Mouse (Mus musculus) gastrocnemius, postnatal 25 days (tissue): ENCODE results near the gene Gm8909. TPM values are rescaled to one million over a fixed set of nuclear protein-coding genes. Genes with fewer than 3 reads are reported as not detected.

Experiments used
- total RNA-seq, 2 experiments: library from RNA; stranded (reverse); gene quantifications; 1 replicate in 1 of 2; 2 replicates in 1 of 2; pipeline ENCODE4 v1.2.3; 2021

Gm8909 gene
- total RNA-seq, 2 experiments from 2014 or later = not detected

Other genes starting within 250 kb of the Gm8909 start
- 10 to 100 TPM; 64.6 to 68.1 TPM for gene Abcf1, start 198.8 kb downstream of the Gm8909 start, total RNA-seq
- gene Gnl1, start 188.7 kb downstream of the Gm8909 start, total RNA-seq = 10 to 100 TPM; 14.7 to 16.1 TPM
- gene Prr3, start 188.3 kb downstream of the Gm8909 start, total RNA-seq = 1 to 10 TPM; 2.6 to 3.9 TPM
- gene H2-T24, start 148.0 kb downstream of the Gm8909 start, total RNA-seq = 1 to 10 TPM; 1.6 to 1.7 TPM
- gene H2-T23, start 135.7 kb downstream of the Gm8909 start, total RNA-seq = 1 to 10 TPM; 6.2 to 8.7 TPM
- gene H2-T22, start 125.8 kb downstream of the Gm8909 start, total RNA-seq = 1 to 10 TPM; 5.8 to 7.2 TPM
- gene Gm6034, start 125.6 kb downstream of the Gm8909 start, total RNA-seq = not detected
- 1 to 10 TPM; 1.3 to 2.4 TPM for gene Gm11127, start 110.2 kb downstream of the Gm8909 start, total RNA-seq
- gene Gm19684, start 46.9 kb downstream of the Gm8909 start, total RNA-seq = not detected
- gene Gm7030, start 39.1 kb downstream of the Gm8909 start, total RNA-seq = not detected
- not detected for gene H2-T3, start 21.8 kb upstream of the Gm8909 start, total RNA-seq
- 10 to 100 TPM; 30.3 to 35.9 TPM for gene Rpp21, start 89.5 kb upstream of the Gm8909 start, total RNA-seq
- 1 to 10 TPM; 5.0 to 5.6 TPM for gene Trim39, start 103.7 kb upstream of the Gm8909 start, total RNA-seq
- gene H2-M10.2, start 118.0 kb upstream of the Gm8909 start, total RNA-seq = not detected
- not detected for gene H2-M10.1, start 157.6 kb upstream of the Gm8909 start, total RNA-seq
- not detected for gene H2-M10.3, start 199.9 kb upstream of the Gm8909 start, total RNA-seq